Mouse (Mus musculus) E14TG2a.4 (cell line): ENCODE results near the gene Osbp2.

Source experiments
- CTCF ChIP-seq: conservative IDR thresholded peaks from 2 replicates; pipeline ENCODE4 v1.5.1; 2014; ENCODE audit warnings: low read length
- NANOG ChIP-seq: IDR thresholded peaks from 2 replicates; pipeline ENCODE4 v1.6.1; 2014; ENCODE audit warnings: borderline replicate concordance, low read length, mixed read lengths
- POU5F1 ChIP-seq: IDR thresholded peaks from 2 replicates; pipeline ENCODE4 v1.6.1; 2014; ENCODE audit warnings: low read length, borderline replicate concordance

- TF ChIP-seq CTCF (0 out of 2 replicates have a peak, but pooled peaks have one; percentile 13), NANOG (no peak), POU5F1 (no peak)
Observed at GRCm38 (mm10) chr11:3802057-3802456, 61.6 kb downstream of the Osbp2 start.
